Mouse (Mus musculus) bone marrow macrophage, adult 2 months (primary cell): Measurements from ENCODE around the gene B4galt2. TPM values are rescaled to one million over a fixed set of nuclear protein-coding genes. Genes with fewer than 3 reads are reported as not detected.

ENCODE experiments used
- H3K27ac ChIP-seq: 2 replicates; pipeline ENCODE4 v1.5.1; 2012; ENCODE audit warnings: low read depth, low read length; ENCODE audit not compliant: insufficient read depth
- H3K4me1 ChIP-seq: 2 replicates; pipeline ENCODE4 v1.6.1; 2012; ENCODE audit warnings: low read length; ENCODE audit not compliant: control insufficient read depth, insufficient read depth
- H3K4me3 ChIP-seq: 2 replicates; pipeline ENCODE4 v1.5.1; 2012; ENCODE audit warnings: mild to moderate bottlenecking, low read length, moderate library complexity; ENCODE audit not compliant: insufficient read depth
- CTCF ChIP-seq: IDR thresholded peaks from 2 replicates; pipeline ENCODE4 v1.5.1; 2012; ENCODE audit warnings: low read depth, mild to moderate bottlenecking, low read length, moderate library complexity
- POLR2A ChIP-seq: IDR thresholded peaks from 2 replicates; pipeline ENCODE4 v1.6.1; 2012; ENCODE audit warnings: mild to moderate bottlenecking, low read depth, low read length, borderline replicate concordance
- polyA plus RNA-seq: library from polyadenylated mRNA; stranded (reverse); fragments of >200 nt; gene quantifications from 2 replicates; pipeline ENCODE4 v1.2.4, GENCODE M21; 2012; ENCODE audit not compliant: missing spikeins, insufficient read depth, insufficient read length

The B4galt2 gene
- polyA plus RNA-seq, 1 experiment = not detected

DNA sequence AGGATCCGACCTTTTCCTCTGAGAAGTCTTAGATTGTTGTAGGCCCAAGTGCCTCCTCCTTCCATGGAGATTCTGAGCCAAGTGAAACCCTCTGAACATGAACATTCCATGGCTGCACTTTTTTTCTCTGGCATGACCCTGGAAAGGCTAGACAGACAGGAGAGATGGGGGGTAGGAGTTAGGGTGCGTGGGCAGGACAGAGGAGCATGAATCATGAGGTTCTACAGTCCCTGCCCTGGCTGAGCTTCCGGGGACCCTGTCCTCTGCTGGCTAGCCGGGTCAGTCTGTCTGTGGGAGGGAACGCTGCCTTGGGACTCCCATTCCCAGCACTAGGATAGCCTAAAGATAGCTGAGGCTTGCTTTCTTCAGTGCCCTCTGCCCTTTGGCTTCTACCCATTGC lies 38.8 kb downstream of the B4galt2 start:
- Histone ChIP-seq H3K27ac (no peak overlapping the region), H3K4me3 (no peak overlapping the region), H3K4me1 (no peaks in the 10 kb centered on the region)
- TF ChIP-seq CTCF (no peak), POLR2A (no peak)

DNA sequence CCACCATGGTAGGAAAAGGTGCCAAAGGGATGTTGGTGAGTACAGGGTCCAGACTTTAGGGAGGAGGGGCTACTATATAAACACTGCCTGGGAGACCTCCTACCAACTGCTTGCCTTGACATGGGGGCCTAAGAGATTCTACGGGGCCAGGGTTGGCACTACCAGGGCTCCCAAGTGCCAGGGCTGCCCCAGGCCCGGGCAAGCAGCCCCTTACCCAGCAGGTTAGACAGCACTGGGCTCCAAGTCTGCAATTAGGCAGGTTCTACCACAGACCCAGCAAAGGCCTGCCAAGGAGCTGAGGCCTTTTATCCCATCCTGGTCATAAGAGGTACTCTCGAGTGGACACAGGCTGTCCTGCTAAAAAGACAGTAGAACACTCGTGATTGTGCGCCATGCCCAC lies 40.2 kb downstream of the B4galt2 start:
- Histone ChIP-seq H3K4me1 (no peaks in the 10 kb centered on the region), H3K27ac (no peak overlapping the region), H3K4me3 (no peak overlapping the region)
- TF ChIP-seq POLR2A (no peak), CTCF (no peak)

DNA sequence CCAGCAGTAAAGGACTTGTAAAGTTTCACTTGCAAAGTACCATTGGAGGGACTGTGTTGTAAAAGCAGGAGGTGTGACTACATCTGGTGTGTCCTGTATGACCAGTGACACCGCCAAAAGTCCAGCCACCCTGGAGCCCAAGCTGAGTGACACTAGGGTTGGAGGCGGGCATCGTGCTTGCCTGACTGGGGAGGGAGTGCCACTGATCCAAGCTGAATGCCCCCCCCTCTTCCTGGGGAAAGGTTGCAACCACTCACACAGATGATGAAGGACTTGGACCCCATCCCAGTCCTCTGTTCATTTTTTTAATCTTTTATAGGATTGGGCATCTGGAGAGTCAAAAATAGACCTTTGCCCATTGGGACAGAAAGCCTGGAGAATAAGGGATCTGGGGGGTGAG lies 41.7 kb downstream of the B4galt2 start:
- no peaks in the 10 kb centered on the region; the same call in 1 of the 2 replicates for H3K4me1 ChIP-seq
- H3K27ac ChIP-seq = no peak overlapping the region
- TF ChIP-seq CTCF (no peak), POLR2A (no peak)
- no peak overlapping the region for H3K4me3 ChIP-seq

DNA sequence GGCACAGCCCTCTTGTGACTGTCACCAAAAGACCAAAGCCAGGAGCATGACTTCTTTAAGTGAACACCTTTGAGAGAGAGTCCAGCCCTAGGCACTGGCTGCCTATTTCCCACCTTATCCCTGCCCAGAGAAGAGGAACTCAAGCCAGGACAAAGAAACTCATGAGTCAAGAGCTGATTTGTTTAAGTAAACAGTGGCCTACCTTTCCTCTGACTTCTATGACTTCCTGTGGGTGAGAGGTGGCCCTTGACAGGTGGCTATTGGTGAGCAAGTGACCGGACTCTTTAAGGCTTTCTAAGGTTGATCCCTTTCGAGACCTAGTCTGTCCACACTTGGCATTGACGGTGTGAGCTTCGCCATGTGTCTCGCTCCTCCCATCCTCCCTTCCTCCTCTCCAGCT lies 42.5 kb downstream of the B4galt2 start:
- no peak for TF ChIP-seq CTCF
- no peak for TF ChIP-seq POLR2A
- H3K27ac ChIP-seq = no peak overlapping the region
- H3K4me3 ChIP-seq = no peak overlapping the region
- H3K4me1 ChIP-seq = no peaks in the 10 kb centered on the region; the same call in 1 of the 2 replicates

DNA sequence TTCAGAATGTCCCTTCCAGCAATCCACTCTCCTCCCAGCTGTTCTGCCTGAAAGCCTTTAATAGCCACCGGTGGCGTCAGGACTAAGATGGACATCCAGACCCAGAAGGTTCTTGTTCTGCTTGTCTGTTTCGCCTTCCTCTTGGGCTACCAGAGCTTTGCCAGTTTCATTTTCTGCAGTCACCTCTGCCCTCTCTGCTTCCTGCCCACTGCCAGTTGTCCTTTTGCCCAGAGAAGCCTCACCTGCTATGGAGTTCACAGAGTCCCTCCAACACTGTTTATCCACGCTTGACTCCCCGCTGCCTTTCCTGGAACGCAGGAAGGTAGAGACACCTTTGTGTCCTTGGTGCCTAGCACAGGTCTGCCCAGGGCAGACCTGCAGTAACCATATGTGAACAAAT lies 43.9 kb downstream of the B4galt2 start:
- H3K27ac ChIP-seq = no peak overlapping the region
- no peaks in the 10 kb centered on the region; the same call in 1 of the 2 replicates for H3K4me1 ChIP-seq
- TF ChIP-seq CTCF (no peak), POLR2A (no peak)
- H3K4me3 ChIP-seq = no peak overlapping the region

DNA sequence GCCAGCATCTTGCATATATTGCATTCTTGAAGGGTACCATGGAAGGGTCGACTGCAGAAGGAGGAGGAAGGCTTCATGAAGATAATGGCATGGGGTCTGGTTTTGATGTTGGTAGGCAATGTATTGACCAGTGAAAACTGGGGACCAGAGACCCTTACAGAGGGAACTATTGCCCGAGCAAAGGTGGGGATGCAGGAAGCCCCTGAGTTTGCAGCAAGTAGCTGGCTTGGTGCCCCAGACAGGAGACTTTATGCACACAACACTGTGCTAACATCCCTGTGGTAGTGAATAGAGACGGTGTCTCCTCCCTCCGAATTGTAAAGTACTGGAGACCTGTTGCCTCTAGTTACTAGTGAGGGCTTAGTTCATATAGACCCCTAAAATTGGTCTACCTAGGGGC lies 46.0 kb downstream of the B4galt2 start:
- no peaks in the 10 kb centered on the region; the same call in 1 of the 2 replicates for H3K4me1 ChIP-seq
- no peak for TF ChIP-seq POLR2A
- TF ChIP-seq CTCF = no peak
- no peak overlapping the region for H3K4me3 ChIP-seq
- H3K27ac ChIP-seq = no peak overlapping the region

- H3K4me1 ChIP-seq = no peaks in the 10 kb centered on the region; the same call in 1 of the 2 replicates
- H3K27ac ChIP-seq = no peak overlapping the region
These were observed 47.0 kb downstream of the B4galt2 start for GRCm38 (mm10) chr4:117836204-117836767.

GRCm38 (mm10) chr4:117835531-117836111 lies 47.7 kb downstream of the B4galt2 start:
- Histone ChIP-seq H3K4me3 (peak overlapping the region; percentile 81), H3K27ac (no peak overlapping the region), H3K4me1 (no peaks in the 10 kb centered on the region; the same call in 1 of the 2 replicates)
- TF ChIP-seq POLR2A = no peak

More at GRCm38 (mm10) chr4:117836204-117836767, 47.0 kb downstream of the B4galt2 start:
- TF ChIP-seq POLR2A = no peak
- TF ChIP-seq CTCF = no peak
- H3K4me3 ChIP-seq = peak overlapping the region; percentile 81

DNA sequence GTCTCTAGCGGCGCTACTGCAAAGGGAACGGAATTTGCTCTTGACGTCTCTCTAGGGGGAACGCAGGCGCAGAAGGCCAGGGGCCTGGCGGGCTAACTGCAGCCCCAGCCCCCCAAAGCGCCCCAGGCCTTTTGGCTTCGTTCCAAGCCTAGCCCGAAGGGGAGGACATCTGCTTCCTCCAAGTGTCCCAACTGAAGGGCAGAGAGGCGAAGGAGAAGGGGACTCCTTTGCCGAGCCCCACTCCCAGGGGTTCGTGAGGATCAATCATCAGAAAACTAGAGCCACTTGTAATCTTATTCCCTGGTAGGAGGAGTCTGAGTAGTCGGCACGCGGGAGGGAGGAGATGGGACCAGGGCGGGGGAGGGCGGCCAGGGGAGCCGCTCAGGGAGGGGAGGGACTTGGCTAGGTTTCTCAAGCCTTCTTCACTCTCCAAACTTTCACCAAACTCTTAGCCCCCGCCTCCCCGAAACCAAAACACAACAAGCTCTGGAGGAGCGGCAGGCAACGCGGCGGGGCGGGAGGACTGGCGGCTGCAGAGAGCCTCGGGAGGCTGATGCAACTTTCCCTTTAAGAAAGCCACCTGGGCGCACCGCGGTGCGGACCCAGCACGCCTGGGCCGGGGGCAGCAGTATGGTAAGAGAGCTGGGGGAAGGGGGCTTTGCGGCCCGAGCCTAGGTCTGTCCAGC lies 48.3 kb downstream of the B4galt2 start:
- Histone ChIP-seq H3K27ac (no peak overlapping the region), H3K4me3 (peak overlapping the region; percentile 81), H3K4me1 (peaks cover 3% of the 10 kb centered on the region; the same call in 1 of the 2 replicates)
- no peak for TF ChIP-seq CTCF
- TF ChIP-seq POLR2A = no peak

- H3K4me3 ChIP-seq = peak within 1 kb of the TSS; percentile 81
- TF ChIP-seq CTCF (no peak), POLR2A (no peak)
- H3K4me1 ChIP-seq = peaks cover 5% of the 10 kb centered on the region; the same call in 1 of the 2 replicates
- H3K27ac ChIP-seq = no peak within 1 kb of the TSS
These were observed 48.8 kb downstream of the B4galt2 start, which contains the start of gene Slc6a9 for GRCm38 (mm10) chr4:117834457-117834844. Gene Slc6a9 (plus strand): TSS chr4:117834506.
